Mouse (Mus musculus) lung, embryonic 14.5 days (tissue): ENCODE measurements at regions not wholly inside any gene's neighbourhood (a gene's known extent, or its start where the extent isn't known, plus 50 kb on each side); places are given as distances from the start of the nearest gene placed in this dataset.

Experiments
- ATAC-seq: fragments of 200-750 bp; cut with Nextera tagmentation; 2 replicates; pipeline ENCODE4 v1.8.0; 2017; ENCODE audit warnings: mild to moderate bottlenecking, moderate TSS enrichment, moderate library complexity; ENCODE audit not compliant: insufficient read depth
- DNase-seq: peaks from one replicate; pipeline ENCODE4 v3.0.0-alpha.2; 2015
- H3K27ac ChIP-seq: fragments of 300-500 bp; sonication (generic); 2 replicates; pipeline ENCODE4 v1.5.1; 2014; ENCODE audit warnings: low read depth, mild to moderate bottlenecking, moderate library complexity
- H3K27me3 ChIP-seq: fragments of 300-500 bp; sonication (generic); 2 replicates; pipeline ENCODE4 v1.6.1; 2014; ENCODE audit warnings: low read length, control low read depth; ENCODE audit not compliant: insufficient read depth
- H3K36me3 ChIP-seq: fragments of 300-500 bp; sonication (generic); 2 replicates; pipeline ENCODE4 v1.6.1; 2014; ENCODE audit warnings: control low read depth; ENCODE audit not compliant: insufficient read depth
- H3K4me1 ChIP-seq: fragments of 300-500 bp; sonication (generic); 2 replicates; pipeline ENCODE4 v1.6.1; 2014; ENCODE audit warnings: antibody characterized with exemption, control low read depth; ENCODE audit not compliant: insufficient read depth
- H3K4me2 ChIP-seq: fragments of 300-500 bp; sonication (generic); 2 replicates; pipeline ENCODE4 v1.6.1; 2014; ENCODE audit warnings: mild to moderate bottlenecking
- H3K4me3 ChIP-seq: fragments of 300-500 bp; sonication (generic); 2 replicates; pipeline ENCODE4 v1.5.1; 2014; ENCODE audit warnings: low read depth, low read length
- H3K9ac ChIP-seq: fragments of 300-500 bp; sonication (generic); 2 replicates; pipeline ENCODE4 v1.6.1; 2014
- H3K9me3 ChIP-seq: fragments of 300-500 bp; sonication (generic); 2 replicates; pipeline ENCODE4 v1.6.1; 2016; ENCODE audit warnings: low read depth, low read length, control low read depth
- CTCF ChIP-seq: IDR thresholded peaks from 2 replicates; pipeline ENCODE4 v1.5.1; 2016; ENCODE audit warnings: antibody characterized with exemption, low read depth
- WGBS: fragments of 180-500 bp; shearing (Covaris S2); extraction: QIAGEN DNeasy Blood & Tissue Kit; methylation state at CpG from one replicate; pipeline ENCODE4 v1.1.7; 2014; 5-methylcytosine and 5-hydroxymethylcytosine counted together

DNA sequence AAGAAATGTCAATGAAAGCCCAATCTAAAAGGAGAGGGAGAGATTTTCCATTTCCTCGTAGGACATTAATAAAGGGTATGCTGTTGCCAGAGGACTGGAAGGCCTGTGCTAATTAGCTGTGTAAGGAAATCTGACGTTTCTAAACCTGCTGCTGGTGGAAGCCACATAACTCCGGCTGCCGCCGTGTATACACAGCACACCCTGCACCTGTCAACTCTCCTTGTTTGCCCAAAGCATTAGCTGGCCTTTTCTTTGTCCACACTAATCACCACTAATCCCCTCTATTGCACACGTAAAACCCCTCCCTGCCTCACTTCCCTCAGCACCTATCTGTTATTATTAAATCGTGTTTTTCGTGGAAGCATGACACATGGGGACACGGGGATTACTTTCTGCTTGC, 108.7 kb downstream of the Gm10260 start:
- ATAC-seq = peak; percentile 71
- no peak overlapping the region for H3K27ac ChIP-seq
- no peak for DNase-seq
- no peak overlapping the region for H3K4me2 ChIP-seq
- no peak overlapping the region for H3K4me3 ChIP-seq
- no peaks in the 10 kb centered on the region for H3K9me3 ChIP-seq
- H3K27me3 ChIP-seq = no peaks in the 10 kb centered on the region
- TF ChIP-seq CTCF = no peak
- no peak overlapping the region for H3K9ac ChIP-seq
- H3K36me3 ChIP-seq = no peaks in the 10 kb centered on the region
- H3K4me1 ChIP-seq = no peaks in the 10 kb centered on the region; the same call in 1 of the 2 replicates
- WGBS = 37% methylated on average over 9 of the region's 9 CpGs

DNA sequence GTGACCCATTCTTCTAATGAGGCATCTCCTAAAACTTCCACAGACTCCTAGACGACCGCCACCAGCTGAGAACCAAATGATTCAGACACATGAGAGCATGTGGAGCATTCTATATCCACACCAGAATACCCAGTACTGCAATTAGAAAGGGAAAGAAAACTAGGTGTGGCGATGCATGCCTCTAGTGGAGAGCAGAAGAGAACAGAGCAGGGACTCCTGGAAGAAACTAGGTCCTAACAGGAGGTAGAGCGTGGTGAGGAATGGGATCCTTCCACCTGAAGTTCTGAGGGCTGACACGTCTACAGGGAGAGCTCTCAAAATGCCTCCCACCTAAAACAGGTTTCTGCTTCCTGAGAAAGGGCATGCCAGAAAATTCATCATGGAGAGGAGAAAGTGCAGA, 109.3 kb downstream of the Gm10260 start:
- Histone ChIP-seq H3K9me3 (no peaks in the 10 kb centered on the region), H3K36me3 (no peaks in the 10 kb centered on the region), H3K4me1 (peaks cover under 1% of the 10 kb centered on the region; the same call in 1 of the 2 replicates), H3K27me3 (no peaks in the 10 kb centered on the region), H3K27ac (no peak overlapping the region), H3K4me3 (no peak overlapping the region), H3K9ac (no peak overlapping the region), H3K4me2 (no peak overlapping the region)
- ATAC-seq (no peak), DNase-seq (no peak)
- no peak for TF ChIP-seq CTCF
- WGBS = 88% methylated on average over 5 of the region's 5 CpGs

DNA sequence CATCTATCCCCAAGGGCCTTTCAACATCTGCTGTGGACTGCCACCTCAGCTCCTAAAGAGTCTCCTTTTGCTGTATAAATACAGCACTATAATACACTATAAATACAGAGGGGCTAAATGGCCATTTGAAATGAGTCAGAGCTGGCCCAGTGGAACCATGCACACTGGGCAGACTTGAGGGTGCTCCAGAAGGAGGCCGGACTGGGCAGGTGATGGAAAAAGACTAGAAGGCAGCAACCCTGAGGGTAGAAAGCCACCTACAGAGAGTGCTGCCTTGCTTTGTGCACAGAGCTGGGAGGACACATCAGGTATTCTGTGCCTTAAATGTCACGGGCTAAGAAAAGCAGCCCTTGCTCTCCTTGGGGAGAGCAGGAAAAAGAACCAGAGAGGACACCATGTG, 110.2 kb downstream of the Gm10260 start:
- no peaks in the 10 kb centered on the region for H3K36me3 ChIP-seq
- WGBS = 91% methylated on average over 2 of the region's 2 CpGs
- no peak overlapping the region for H3K4me3 ChIP-seq
- H3K27ac ChIP-seq = no peak overlapping the region
- TF ChIP-seq CTCF = no peak
- no peak overlapping the region for H3K9ac ChIP-seq
- H3K9me3 ChIP-seq = no peaks in the 10 kb centered on the region
- H3K4me1 ChIP-seq = peaks cover 8% of the 10 kb centered on the region; the same call in 1 of the 2 replicates
- ATAC-seq = no peak
- no peaks in the 10 kb centered on the region for H3K27me3 ChIP-seq
- no peak overlapping the region for H3K4me2 ChIP-seq
- DNase-seq = no peak

DNA sequence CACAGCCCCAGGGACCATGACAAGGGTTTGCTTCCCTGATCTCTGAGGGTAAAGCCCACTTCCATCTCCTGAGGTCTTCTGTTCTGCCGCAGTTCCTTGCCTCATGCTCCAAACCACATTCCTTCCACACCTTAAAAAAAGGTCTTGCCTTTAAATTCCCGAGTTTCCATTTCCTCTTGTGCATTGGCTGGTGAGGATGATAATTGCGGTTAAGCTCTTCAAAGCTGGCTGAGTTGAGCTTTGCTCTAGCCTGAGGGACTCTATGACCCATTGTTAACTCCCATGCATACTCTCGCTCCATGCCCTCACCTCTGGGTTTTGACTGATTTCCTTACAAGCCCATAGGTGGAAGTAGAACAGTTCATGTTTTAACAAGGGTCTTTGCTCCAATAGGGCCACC, 112.9 kb downstream of the Gm10260 start:
- TF ChIP-seq CTCF = no peak
- WGBS = 72% methylated on average over 4 of the region's 4 CpGs
- Histone ChIP-seq H3K4me3 (no peak overlapping the region), H3K27me3 (no peaks in the 10 kb centered on the region), H3K36me3 (no peaks in the 10 kb centered on the region), H3K9ac (no peak overlapping the region), H3K4me1 (peaks cover 8% of the 10 kb centered on the region; the same call in 1 of the 2 replicates), H3K27ac (no peak overlapping the region), H3K9me3 (no peaks in the 10 kb centered on the region), H3K4me2 (no peak overlapping the region)
- ATAC-seq (no peak), DNase-seq (no peak)

DNA sequence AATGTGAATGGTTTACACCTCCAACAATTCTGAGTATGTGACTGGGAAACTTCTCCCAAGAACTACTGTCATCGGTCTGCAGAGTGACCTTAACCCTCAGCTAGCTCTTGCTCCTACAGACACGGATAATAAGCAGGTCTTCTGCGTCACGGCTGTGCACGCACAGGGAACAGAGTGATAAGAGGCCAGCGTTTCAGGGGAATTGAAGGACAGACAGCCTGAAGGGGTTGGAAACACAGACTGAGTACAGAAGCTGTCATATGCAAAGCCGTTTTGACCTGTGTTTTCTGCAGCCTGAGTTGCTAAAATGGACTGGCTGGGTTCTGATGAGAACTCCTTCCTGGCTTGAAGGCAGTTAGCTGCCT, 114.4 kb downstream of the Gm10260 start:
- TF ChIP-seq CTCF = no peak
- DNase-seq (no peak), ATAC-seq (no peak)
- WGBS = 45% methylated on average over 7 of the region's 7 CpGs
- Histone ChIP-seq H3K36me3 (no peaks in the 10 kb centered on the region), H3K4me1 (peaks cover 8% of the 10 kb centered on the region; the same call in 1 of the 2 replicates), H3K9ac (no peak overlapping the region), H3K4me2 (no peak overlapping the region), H3K9me3 (no peaks in the 10 kb centered on the region), H3K27me3 (no peaks in the 10 kb centered on the region), H3K4me3 (no peak overlapping the region), H3K27ac (no peak overlapping the region)

DNA sequence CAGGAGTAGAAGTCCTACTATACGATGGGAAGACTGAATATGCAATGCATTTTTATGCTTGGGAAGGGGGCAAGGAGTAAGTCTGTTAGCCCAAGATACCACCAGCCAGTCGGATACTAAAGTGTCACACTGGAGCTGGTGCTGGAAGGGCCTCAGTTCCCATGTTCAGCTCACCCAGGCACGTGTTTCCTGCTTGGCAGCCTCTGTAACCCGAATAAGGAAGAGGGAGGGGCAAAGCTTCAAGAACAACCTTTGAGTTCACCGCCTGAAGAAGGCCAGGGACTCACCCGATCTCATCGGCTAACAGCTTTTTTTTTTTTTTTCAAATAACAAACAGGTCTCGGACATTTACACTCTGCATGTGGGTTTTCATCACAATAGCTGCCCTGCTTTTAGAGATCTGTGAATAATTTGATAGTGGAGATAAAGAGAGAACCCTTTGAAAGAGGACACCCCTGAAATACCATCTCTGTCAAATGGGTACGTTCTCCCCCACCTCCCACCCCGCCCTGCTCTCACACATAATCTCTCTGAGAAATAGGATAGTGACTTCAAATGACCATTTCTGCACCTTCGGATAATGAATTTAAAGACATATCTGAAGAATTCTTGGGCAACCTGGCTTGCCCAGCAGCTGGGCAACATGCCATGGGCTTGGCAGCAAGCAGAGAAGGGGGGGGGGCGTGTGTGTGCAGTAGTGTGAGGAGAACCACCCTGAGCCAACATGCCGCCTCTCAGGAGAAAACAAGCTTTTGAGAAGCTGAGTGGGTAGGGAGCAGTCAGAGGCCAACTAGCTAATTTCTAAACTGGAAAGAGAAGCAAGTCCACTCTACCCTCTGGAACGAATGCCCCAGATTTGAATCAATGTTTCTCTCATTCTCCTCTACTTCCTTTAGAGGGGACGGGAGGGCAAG, 115.1 kb downstream of the Gm10260 start:
- Histone ChIP-seq H3K9me3 (no peaks in the 10 kb centered on the region), H3K9ac (no peak overlapping the region), H3K27me3 (no peaks in the 10 kb centered on the region), H3K4me1 (peaks cover 8% of the 10 kb centered on the region; the same call in 1 of the 2 replicates), H3K36me3 (no peaks in the 10 kb centered on the region), H3K4me2 (no peak overlapping the region), H3K27ac (no peak overlapping the region), H3K4me3 (no peak overlapping the region)
- ATAC-seq = peak; percentile 53; the same call in 1 of the 2 replicates
- 42% methylated on average over 15 of the region's 15 CpGs for WGBS
- no peak for TF ChIP-seq CTCF
- peak; percentile 64 for DNase-seq

DNA sequence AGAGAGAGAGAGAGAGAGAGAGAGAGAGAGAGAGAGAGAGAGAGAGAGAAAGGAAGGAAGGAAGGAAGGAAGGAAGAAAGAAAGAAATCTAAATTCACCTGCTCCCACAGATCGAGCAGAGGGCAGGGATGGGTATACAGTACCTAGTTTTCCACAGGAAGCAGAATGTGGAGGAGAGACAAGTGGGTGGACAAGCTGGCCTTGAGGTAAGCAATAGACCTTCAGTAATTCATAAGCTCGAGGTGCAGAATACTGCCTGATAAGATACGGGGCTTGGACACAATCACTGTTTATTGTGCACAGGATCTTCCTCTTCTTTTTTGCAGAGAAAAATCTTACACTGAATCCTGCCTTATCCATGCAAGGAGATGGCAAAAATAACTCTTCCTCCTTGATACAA, 120.2 kb downstream of the Gm10260 start:
- TF ChIP-seq CTCF = no peak
- Histone ChIP-seq H3K4me2 (no peak overlapping the region), H3K4me1 (0 out of 2 replicates have a peak, but pooled peaks cover 2% of the 10 kb centered on the region), H3K27ac (no peak overlapping the region), H3K36me3 (no peaks in the 10 kb centered on the region), H3K9ac (no peak overlapping the region), H3K4me3 (no peak overlapping the region), H3K9me3 (no peaks in the 10 kb centered on the region), H3K27me3 (no peaks in the 10 kb centered on the region)
- ATAC-seq (no peak), DNase-seq (no peak)
- 45% methylated on average over 3 of the region's 3 CpGs for WGBS
